Mouse (Mus musculus) intestine, embryonic 15.5 days (tissue): ENCODE results near the gene Atp1a1. TPM values are rescaled to one million over a fixed set of nuclear protein-coding genes. Genes with fewer than 3 reads are reported as not detected.

ENCODE experiments used
- ATAC-seq: fragments of 200-750 bp; cut with Nextera tagmentation; 2 replicates; pipeline ENCODE4 v1.8.0; 2017; ENCODE audit warnings: moderate TSS enrichment, moderate library complexity
- H3K27ac ChIP-seq: fragments of 300-500 bp; sonication (generic); 2 replicates; pipeline ENCODE4 v1.5.1; 2015; ENCODE audit warnings: mild to moderate bottlenecking, inconsistent platforms
- H3K27me3 ChIP-seq: fragments of 300-500 bp; sonication (generic); replicated peaks from 2 replicates; pipeline ENCODE4 v1.6.1; 2015; ENCODE audit warnings: inconsistent platforms
- H3K36me3 ChIP-seq: fragments of 300-500 bp; sonication (generic); 2 replicates; pipeline ENCODE4 v1.6.1; 2015; ENCODE audit warnings: inconsistent platforms
- H3K4me1 ChIP-seq: fragments of 300-500 bp; sonication (generic); replicated peaks from 2 replicates; pipeline ENCODE4 v1.6.1; 2015; ENCODE audit warnings: inconsistent platforms
- H3K4me2 ChIP-seq: fragments of 300-500 bp; sonication (generic); replicated peaks from 2 replicates; pipeline ENCODE4 v1.6.1; 2015; ENCODE audit warnings: mild to moderate bottlenecking, inconsistent platforms
- H3K4me3 ChIP-seq: fragments of 300-500 bp; sonication (generic); replicated peaks from 2 replicates; pipeline ENCODE4 v1.5.1; 2015; ENCODE audit warnings: inconsistent platforms
- H3K9ac ChIP-seq: fragments of 300-500 bp; sonication (generic); 2 replicates; pipeline ENCODE4 v1.6.1; 2015; ENCODE audit warnings: inconsistent platforms
- H3K9me3 ChIP-seq: fragments of 300-500 bp; sonication (generic); 2 replicates; pipeline ENCODE4 v1.6.1; 2016; ENCODE audit warnings: inconsistent platforms
- WGBS: fragments of 180-500 bp; shearing (Covaris S2); methylation state at CpG from one replicate; pipeline ENCODE4 v1.1.7; 2015; 5-methylcytosine and 5-hydroxymethylcytosine counted together
- polyA plus RNA-seq: library from polyadenylated mRNA; unstranded; fragments of >200 nt; fragmentation: Nextera tagmentation; extraction: Ambion mirVana; gene quantifications from 2 replicates; pipeline ENCODE4 v1.2.1, GENCODE M21; 2015

The Atp1a1 gene
- polyA plus RNA-seq, 1 experiment from 2014 or later: 247 TPM

DNA sequence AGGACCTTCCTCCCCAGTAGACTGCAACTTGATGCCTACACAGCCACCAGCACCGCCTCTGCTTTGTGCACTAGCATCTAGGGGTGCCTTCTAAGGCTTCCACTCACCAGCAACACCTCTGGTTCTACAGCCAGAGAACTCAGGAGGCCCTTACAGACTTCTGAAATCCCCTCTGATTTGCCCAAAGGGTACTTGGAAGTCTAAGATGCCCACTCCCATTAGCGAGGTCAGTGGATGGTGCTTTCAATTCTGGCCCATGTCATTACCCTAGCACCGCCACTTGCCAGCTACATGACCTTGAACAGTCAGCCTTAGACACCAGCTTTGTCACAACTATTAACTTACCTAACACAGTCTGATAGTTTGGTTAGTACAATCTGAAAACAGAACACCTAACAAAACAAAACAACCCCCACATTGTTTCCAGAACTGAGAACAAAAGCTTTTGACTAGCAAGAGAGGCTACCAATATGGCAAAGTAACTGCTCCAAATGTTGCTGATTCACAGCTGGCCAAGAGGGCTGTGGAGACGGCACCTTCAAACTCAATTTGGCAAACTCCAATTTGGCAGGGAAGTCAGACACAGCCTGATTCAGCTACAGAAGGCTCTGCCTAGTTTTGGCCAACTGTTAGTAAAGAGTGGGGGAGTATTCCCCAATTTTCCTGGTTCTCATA is 6.1 kb downstream of the Atp1a1 start:
- Histone ChIP-seq H3K27ac (peak overlapping the region; percentile 9; the same call in 1 of the 2 replicates), H3K4me2 (0 out of 2 replicates have a peak overlapping the region, but pooled peaks have one; percentile 12), H3K36me3 (peaks cover 12% of the 10 kb centered on the region), H3K4me3 (no peak overlapping the region), H3K4me1 (peaks cover 55% of the 10 kb centered on the region), H3K27me3 (no peaks in the 10 kb centered on the region), H3K9ac (no peak overlapping the region), H3K9me3 (no peaks in the 10 kb centered on the region)
- 68% methylated on average over 4 of the region's 4 CpGs for WGBS
- no peak for ATAC-seq

DNA sequence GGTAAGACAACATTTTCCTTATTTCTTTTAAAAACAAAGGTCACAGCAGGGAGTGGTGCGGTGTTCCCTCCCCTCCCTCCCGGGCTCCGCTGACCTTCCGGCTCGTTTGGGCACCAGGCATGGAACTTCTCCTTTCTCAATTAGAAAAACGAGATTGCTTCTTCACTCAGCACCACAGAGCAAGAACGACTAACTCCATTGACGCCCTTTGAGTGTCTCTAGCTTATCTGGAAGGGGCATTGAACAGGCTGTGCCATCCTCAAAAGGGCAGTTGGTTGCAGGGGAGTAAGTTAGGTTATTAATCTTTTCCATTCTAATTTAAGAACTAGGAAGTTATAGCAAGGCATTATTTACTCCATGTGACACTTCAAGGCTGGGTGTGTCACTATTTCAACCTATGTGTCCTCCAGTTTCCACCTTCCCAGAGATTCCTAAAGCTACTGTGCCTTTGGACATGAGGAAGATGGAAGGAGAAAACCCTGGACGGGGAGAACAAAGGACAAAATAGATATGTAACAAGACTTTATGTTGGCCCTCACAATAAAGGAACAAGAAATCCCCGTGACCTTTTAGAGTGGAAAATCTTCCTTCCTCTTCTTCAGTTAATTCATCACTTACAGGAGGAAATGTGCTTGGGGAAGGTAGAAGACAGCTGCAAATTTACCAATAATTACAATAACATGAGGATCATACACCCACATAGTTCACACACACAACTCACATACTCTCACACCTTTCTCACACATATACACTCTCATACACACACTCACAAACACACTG is 7.0 kb downstream of the Atp1a1 start:
- ATAC-seq: no peak
- H3K9me3 ChIP-seq: no peaks in the 10 kb centered on the region
- no peak overlapping the region for H3K4me3 ChIP-seq
- H3K4me2 ChIP-seq: no peak overlapping the region
- peaks cover 14% of the 10 kb centered on the region for H3K36me3 ChIP-seq
- no peak overlapping the region for H3K9ac ChIP-seq
- 38% methylated on average over 10 of the region's 10 CpGs for WGBS
- H3K27ac ChIP-seq: 0 out of 2 replicates have a peak overlapping the region, but pooled peaks have one; percentile 9
- H3K27me3 ChIP-seq: no peaks in the 10 kb centered on the region
- H3K4me1 ChIP-seq: peaks cover 55% of the 10 kb centered on the region

DNA sequence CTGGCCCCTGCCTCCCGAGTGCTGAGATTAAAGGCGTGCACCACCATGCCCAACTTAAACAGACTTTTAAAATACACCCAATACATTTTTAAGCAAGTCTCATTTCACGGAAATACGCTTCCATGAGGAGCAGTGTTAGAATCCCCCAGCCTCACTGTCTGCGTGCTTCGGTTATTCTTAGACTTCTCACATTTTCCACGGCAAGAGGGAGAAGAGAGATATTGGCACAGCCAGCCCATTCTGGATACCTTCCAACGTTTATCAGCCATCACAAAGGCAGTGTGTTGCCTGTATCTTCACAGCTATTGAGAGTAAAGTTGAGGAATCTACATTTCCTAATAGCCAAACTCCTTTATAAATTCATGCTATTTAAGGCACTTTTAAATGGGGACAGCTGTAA is 7.8 kb downstream of the Atp1a1 start:
- H3K4me3 ChIP-seq: no peak overlapping the region
- H3K27ac ChIP-seq: 0 out of 2 replicates have a peak overlapping the region, but pooled peaks have one; percentile 33
- H3K9me3 ChIP-seq: no peaks in the 10 kb centered on the region
- no peak overlapping the region for H3K9ac ChIP-seq
- H3K4me1 ChIP-seq: peaks cover 51% of the 10 kb centered on the region
- H3K4me2 ChIP-seq: peak overlapping the region; percentile 27; the same call in 1 of the 2 replicates
- H3K27me3 ChIP-seq: no peaks in the 10 kb centered on the region
- no peak for ATAC-seq
- H3K36me3 ChIP-seq: peaks cover 22% of the 10 kb centered on the region
- WGBS: 36% methylated on average over 8 of the region's 8 CpGs

DNA sequence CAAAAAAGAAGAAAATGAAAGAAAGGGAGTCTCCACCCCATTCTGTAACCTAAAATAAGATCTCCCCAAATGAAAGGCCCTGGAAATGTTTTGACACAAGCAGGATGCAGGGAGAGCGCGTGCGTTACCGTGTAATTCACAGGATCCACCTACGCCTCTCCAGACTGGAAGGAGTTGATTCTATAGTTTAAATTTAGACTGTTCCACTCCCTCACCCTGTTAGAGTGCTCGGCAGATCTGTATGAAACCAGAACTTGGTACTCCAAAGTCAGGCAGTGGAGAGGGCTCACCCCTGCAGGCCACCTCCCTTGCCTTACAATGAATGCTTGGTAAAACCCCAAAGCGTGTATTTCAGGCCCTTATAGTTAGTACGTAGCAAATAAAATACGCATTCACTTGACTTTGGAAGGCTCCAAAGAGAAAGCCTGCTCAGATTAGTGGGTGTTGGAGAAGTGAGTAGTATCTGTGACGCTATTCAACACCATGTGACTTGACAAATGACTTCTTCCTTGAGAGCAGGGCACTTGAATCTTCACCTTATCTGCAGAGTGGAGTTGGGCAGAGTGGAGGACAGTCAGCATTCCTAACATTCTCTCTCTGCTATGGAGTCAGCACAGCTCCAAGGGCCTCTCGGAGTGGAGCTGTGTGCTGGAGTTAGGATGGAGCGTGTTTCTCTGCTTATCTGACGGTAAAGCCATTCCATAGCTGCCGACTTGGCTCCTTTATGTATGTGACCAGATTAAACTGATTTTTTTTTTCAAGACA is 8.4 kb downstream of the Atp1a1 start:
- peaks cover 46% of the 10 kb centered on the region for H3K4me1 ChIP-seq
- H3K9me3 ChIP-seq: no peaks in the 10 kb centered on the region
- no peak overlapping the region for H3K9ac ChIP-seq
- H3K27me3 ChIP-seq: no peaks in the 10 kb centered on the region
- 48% methylated on average over 14 of the region's 14 CpGs for WGBS
- H3K27ac ChIP-seq: peak overlapping the region; percentile 33; the same call in 1 of the 2 replicates
- H3K4me3 ChIP-seq: no peak overlapping the region
- ATAC-seq: peak; percentile 70
- peaks cover 27% of the 10 kb centered on the region for H3K36me3 ChIP-seq
- H3K4me2 ChIP-seq: no peak overlapping the region

DNA sequence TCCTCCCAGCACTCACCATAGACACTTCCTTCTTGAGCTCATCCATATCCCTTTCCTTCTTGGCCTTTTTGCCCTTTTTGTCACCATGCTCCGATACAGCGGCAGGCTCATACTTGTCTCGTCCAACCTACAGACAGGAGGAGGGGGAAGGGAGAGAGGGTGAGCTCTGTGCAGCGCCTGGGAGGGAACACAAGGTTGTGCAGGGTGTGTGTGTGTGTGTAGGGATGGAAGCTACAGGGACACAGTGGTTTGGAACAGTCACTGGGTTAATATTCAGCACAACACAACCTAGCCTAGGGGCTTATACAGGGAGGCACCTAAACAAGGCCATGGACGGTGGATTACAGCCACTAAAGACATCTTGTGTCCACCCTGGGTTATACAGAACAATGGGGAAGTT is 9.5 kb downstream of the Atp1a1 start:
- H3K27me3 ChIP-seq: no peaks in the 10 kb centered on the region
- H3K27ac ChIP-seq: no peak overlapping the region
- 74% methylated on average over 5 of the region's 5 CpGs for WGBS
- no peak overlapping the region for H3K9ac ChIP-seq
- no peaks in the 10 kb centered on the region for H3K9me3 ChIP-seq
- H3K4me3 ChIP-seq: no peak overlapping the region
- H3K4me1 ChIP-seq: peaks cover 37% of the 10 kb centered on the region
- ATAC-seq: no peak
- no peak overlapping the region for H3K4me2 ChIP-seq
- H3K36me3 ChIP-seq: peaks cover 37% of the 10 kb centered on the region

DNA sequence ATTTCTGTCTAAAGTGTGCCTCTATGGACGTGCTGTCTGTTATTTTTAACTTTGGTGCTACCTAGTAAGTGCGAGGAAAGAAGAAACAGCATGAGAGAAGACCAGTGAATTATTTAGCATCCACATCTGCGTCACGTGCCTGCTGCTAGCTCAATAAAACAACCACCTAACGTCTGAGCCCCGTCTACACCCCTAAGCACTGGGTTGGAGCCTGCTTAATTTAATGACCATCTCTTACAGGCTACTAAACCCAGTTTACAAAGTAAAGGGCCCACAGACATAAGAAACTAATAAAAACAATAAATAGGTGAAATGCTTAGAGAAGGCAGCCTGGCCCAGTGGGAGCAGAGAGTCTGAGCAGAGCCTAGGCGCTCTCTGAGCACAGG is 11.2 kb downstream of the Atp1a1 start:
- H3K9me3 ChIP-seq: no peaks in the 10 kb centered on the region
- H3K4me3 ChIP-seq: no peak overlapping the region
- no peak overlapping the region for H3K4me2 ChIP-seq
- H3K36me3 ChIP-seq: peaks cover 48% of the 10 kb centered on the region
- 74% methylated on average over 7 of the region's 7 CpGs for WGBS
- H3K27ac ChIP-seq: no peak overlapping the region
- peaks cover 23% of the 10 kb centered on the region for H3K4me1 ChIP-seq
- ATAC-seq: no peak
- no peaks in the 10 kb centered on the region for H3K27me3 ChIP-seq
- H3K9ac ChIP-seq: no peak overlapping the region

DNA sequence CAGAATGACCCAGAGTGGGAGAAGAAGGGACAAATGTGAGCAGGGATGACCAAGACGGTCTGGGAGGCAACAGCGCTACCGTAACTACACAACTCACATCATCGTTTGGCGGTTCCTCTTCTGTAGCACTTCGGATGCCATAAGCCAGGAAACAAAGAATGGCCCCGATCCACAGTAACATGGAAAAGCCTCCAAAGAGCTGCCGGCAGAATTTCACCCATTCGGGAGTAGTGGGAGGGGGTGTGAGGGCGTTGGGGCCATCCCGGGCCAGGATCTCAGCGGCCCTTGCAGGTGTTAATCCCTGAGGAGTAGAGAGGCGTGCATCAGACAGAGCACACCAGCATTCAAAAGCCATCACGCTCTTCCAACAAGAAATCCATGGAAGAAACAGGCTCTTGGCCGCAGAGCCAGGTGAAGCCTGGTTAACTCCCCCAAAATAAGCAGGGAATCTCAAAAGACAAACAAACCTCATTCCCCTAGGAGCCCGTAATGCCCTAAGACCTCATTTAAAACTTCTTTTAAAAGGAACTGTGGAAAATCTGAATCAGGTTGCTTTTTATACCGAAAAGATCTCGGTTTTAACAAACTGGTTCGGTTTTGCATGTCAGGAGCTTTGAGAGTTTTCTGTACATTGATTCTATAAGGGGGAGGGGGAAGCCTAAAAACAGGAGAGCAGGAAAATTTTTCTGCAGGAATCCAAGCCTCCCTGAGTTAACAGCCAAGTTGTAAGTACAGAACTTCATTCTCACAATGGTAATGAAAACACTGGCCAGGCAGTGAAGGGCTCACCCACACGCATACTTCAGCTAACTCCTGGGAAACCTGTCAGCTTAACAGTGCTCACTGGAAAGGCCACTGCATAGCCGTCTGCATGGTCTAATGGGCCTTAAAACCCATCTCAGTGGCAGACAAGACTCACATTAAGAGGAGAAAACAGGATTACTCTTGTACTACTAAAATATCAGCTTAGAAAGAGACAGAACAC is 11.9 kb downstream of the Atp1a1 start:
- peaks cover 51% of the 10 kb centered on the region for H3K36me3 ChIP-seq
- H3K27ac ChIP-seq: no peak overlapping the region
- 87% methylated on average over 21 of the region's 21 CpGs for WGBS
- no peak overlapping the region for H3K9ac ChIP-seq
- ATAC-seq: no peak
- H3K9me3 ChIP-seq: no peaks in the 10 kb centered on the region
- H3K27me3 ChIP-seq: no peaks in the 10 kb centered on the region
- H3K4me2 ChIP-seq: no peak overlapping the region
- H3K4me3 ChIP-seq: no peak overlapping the region
- peaks cover 17% of the 10 kb centered on the region for H3K4me1 ChIP-seq

DNA sequence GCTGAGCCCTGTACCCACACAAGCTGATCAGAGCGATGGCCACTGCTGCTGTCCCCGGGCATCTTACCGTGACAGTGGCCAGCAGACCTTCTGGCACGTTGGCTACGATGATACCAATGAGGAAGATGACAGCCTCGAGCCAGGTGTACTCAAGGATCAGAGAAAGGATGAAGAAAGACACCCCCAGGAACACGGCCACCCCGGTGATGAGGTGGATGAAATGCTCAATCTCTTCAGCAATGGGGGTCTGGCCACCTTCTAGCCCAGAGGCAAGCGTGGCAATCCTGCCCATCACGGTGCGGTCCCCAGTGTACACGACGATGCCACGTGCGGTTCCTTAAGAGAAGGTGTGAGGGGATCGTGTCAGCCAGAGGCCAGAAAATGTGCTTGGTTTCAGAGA is 14.1 kb downstream of the Atp1a1 start:
- H3K4me2 ChIP-seq: no peak overlapping the region
- H3K9ac ChIP-seq: no peak overlapping the region
- ATAC-seq: no peak
- no peaks in the 10 kb centered on the region for H3K9me3 ChIP-seq
- no peak overlapping the region for H3K4me3 ChIP-seq
- H3K27ac ChIP-seq: no peak overlapping the region
- no peaks in the 10 kb centered on the region for H3K27me3 ChIP-seq
- 94% methylated on average over 16 of the region's 16 CpGs for WGBS
- peaks cover 67% of the 10 kb centered on the region for H3K36me3 ChIP-seq
- no peaks in the 10 kb centered on the region for H3K4me1 ChIP-seq

DNA sequence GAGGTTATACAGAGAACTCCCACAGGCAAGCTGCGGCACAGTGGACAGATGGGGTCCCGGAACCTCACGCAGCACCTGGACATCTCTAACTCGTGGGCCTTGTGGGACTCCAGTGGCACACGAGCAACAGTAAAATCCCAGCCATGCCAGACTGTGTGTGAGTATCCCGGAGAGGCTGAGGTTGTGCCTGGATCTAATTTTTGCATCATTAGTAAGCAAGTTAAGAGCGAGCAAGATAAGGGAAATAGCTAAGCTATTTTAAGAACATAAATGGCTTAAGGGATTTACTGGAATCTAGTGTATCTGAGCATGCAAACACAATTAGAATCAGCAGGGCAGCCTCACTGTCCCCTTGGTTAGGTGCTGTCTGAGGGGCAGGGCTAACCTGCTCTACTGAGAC is 16.2 kb downstream of the Atp1a1 start:
- H3K4me3 ChIP-seq: no peak overlapping the region
- H3K36me3 ChIP-seq: peaks cover 67% of the 10 kb centered on the region
- no peak overlapping the region for H3K9ac ChIP-seq
- no peak overlapping the region for H3K4me2 ChIP-seq
- no peak for ATAC-seq
- WGBS: 88% methylated on average over 7 of the region's 7 CpGs
- no peaks in the 10 kb centered on the region for H3K9me3 ChIP-seq
- no peak overlapping the region for H3K27ac ChIP-seq
- no peaks in the 10 kb centered on the region for H3K4me1 ChIP-seq
- H3K27me3 ChIP-seq: no peaks in the 10 kb centered on the region

DNA sequence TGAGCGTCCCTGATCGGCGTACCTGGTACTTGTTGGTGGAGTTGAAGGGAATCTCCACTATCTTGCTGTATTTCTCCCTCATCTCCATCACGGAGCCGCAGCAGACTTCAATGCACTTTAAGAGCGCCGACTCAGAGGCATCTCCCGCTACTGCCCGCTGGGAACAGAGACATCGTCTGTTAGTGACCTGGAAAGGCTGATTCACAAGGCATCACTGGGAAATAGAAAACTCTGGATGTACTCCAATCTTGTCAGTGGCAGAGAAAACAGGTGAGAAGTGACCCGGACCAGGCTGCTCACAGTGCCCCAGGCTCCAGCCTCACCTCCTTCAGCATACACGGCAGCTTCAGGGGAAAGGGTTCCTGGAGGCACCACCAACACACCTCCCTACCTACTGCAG is 17.7 kb downstream of the Atp1a1 start:
- Histone ChIP-seq H3K36me3 (peaks cover 68% of the 10 kb centered on the region), H3K27me3 (no peaks in the 10 kb centered on the region), H3K4me3 (no peak overlapping the region), H3K9me3 (no peaks in the 10 kb centered on the region), H3K27ac (no peak overlapping the region), H3K4me1 (no peaks in the 10 kb centered on the region), H3K9ac (no peak overlapping the region), H3K4me2 (no peak overlapping the region)
- no peak for ATAC-seq
- 94% methylated on average over 12 of the region's 12 CpGs for WGBS

DNA sequence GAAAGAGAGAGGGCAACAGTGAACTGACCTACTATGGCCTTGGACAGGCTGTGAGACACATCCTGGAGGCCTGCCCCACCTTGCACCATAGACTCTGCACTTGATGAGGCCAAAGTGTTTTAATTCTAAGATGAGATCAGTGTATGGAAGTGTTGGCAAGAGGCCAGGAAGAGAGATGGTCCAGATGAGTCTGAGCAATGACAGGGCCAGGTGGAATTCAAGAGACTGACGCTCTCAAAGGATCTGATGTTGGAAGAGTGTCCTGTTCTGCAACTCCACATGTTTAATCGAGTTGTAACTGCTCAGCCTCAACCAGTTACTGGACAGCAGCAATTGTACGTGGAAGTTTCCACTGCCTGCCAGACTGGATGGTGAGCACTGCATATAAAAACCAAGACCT is 26.4 kb downstream of the Atp1a1 start:
- Histone ChIP-seq H3K27me3 (no peaks in the 10 kb centered on the region), H3K9ac (no peak overlapping the region), H3K27ac (peak overlapping the region; percentile 32; the same call in 1 of the 2 replicates), H3K36me3 (peaks cover 64% of the 10 kb centered on the region), H3K4me2 (no peak overlapping the region), H3K9me3 (no peaks in the 10 kb centered on the region), H3K4me3 (no peak overlapping the region), H3K4me1 (no peaks in the 10 kb centered on the region)
- 49% methylated on average over 3 of the region's 3 CpGs for WGBS
- peak; percentile 10; the same call in 1 of the 2 replicates for ATAC-seq
